Mouse (Mus musculus): ENCODE results near the gene Olfr98. TPM values are rescaled to one million over a fixed set of nuclear protein-coding genes. Genes with fewer than 3 reads are reported as not detected.
"Not testable (repeated sequence)": the region's sequence is repeated elsewhere in the genome, so short reads cannot be mapped to it uniquely, and the experiment has no call there.

Olfr98 gene
- polyA plus RNA-seq, 1 experiment: not detected

DNA sequence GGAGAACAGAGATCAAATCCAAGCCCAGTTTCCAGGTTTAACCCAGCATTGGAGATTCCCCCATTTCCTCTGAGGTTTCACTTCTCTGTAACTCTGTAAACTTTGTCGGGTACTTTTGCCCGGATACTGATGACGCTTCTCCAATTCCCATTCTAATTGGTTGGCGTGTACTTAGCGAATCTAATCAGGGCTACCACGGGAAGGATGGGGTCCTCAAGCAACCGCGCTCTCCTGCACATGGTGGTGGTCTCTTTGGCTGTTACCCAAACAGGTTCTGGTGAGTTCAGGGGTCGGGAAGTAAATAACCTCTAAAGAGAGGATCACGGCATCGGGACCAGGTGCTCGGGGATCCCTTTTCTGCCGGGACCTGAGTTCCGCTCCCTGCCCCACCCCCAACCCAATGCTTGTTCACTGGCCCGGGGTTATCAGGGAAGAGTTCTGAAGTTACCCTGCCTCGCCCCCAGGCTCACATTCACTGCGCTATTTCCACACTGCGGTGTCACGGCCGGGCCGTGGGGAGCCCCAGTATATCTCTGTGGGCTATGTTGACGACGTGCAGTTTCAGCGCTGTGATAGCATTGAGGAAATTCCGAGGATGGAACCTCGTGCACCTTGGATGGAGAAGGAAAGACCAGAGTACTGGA, 6.6 kb upstream of the Olfr98 start, which contains the start of gene H2-M3:
Gene H2-M3 (plus strand): TSS at position 163 of the 644 bp plus-strand sequence.
- Histone ChIP-seq H3K4me3 (replicated peaks) (peak within 1 kb of the TSS; percentile 60), H3K4me1 (ENCODE audit: control insufficient read depth) (peaks cover 12% of the 10 kb centered on the region), H3K9me3 (ENCODE audit: control insufficient read depth, low read length) (no peaks in the 10 kb centered on the region), H3K27me3 (ENCODE audit: control insufficient read depth) (no peaks in the 10 kb centered on the region), H3K36me3 (ENCODE audit: control insufficient read depth) (no peaks in the 10 kb centered on the region)
- TF ChIP-seq TAL1 (IDR thresholded peaks at IDR 0.05; ENCODE audit: low read length): no peak

- H3K4me3 ChIP-seq (replicated peaks): no peak overlapping the region
- no peaks in the 10 kb centered on the region for H3K9me3 ChIP-seq (ENCODE audit: control insufficient read depth, low read length)
- H3K27me3 ChIP-seq (ENCODE audit: control insufficient read depth): no peaks in the 10 kb centered on the region
- TF ChIP-seq TAL1 (IDR thresholded peaks at IDR 0.05; ENCODE audit: low read length): no peak
- TF ChIP-seq GATA1 (IDR thresholded peaks at IDR 0.05; ENCODE audit: low read length): no peak
- H3K36me3 ChIP-seq (ENCODE audit: control insufficient read depth): no peaks in the 10 kb centered on the region
- no peaks in the 10 kb centered on the region for H3K4me1 ChIP-seq (ENCODE audit: control insufficient read depth)
Observed at GRCm38 (mm10) chr17:37250544-37250943, 13.0 kb downstream of the Olfr98 start.

DNA sequence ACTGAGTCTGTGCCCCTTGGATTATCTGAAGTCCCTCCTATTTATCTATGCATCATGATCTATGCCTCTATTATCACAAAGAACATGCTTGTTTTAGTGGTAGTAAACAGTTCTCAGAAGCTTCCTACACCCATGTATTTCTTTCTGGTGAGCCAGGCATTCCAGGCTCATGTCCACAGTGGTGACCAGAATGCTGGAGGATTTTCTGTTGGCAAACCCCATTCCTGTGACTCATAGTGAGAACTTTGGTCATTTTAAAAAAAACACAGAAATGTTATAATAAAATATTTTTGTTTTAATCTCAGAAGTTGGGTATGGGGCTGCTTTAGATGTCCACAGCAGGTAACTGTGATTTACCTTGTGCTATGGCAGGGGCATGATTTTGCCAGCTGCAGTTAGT, 14.1 kb downstream of the Olfr98 start:
- H3K27me3 ChIP-seq (ENCODE audit: control insufficient read depth): no peaks in the 10 kb centered on the region
- no peaks in the 10 kb centered on the region for H3K36me3 ChIP-seq (ENCODE audit: control insufficient read depth)
- H3K4me1 ChIP-seq (ENCODE audit: control insufficient read depth): no peaks in the 10 kb centered on the region
- no peak for TF ChIP-seq GATA1 (IDR thresholded peaks at IDR 0.05; ENCODE audit: low read length)
- no peak for TF ChIP-seq TAL1 (IDR thresholded peaks at IDR 0.05; ENCODE audit: low read length)
- no peak overlapping the region for H3K4me3 ChIP-seq (replicated peaks)
- no peaks in the 10 kb centered on the region for H3K9me3 ChIP-seq (ENCODE audit: control insufficient read depth, low read length)

DNA sequence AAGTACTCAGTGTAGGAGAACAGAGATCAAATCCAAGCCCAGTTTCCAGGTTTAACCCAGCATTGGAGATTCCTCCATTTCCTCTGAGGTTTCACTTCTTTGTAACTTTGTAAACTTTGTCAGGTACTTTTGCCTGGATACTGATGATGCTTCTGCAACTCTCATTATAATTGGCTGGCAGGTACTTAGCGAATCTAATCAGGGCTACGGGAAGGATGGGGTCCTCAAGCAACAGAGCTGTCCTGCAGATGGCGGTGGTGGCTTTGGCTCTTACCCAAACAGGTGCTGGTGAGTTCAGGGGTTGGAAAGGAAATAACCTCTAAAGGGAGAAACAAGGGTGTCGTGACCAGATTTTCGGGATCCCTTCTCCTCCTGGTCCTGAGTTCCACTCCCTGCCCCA, 16.8 kb downstream of the Olfr98 start:
- Histone ChIP-seq H3K9me3 (ENCODE audit: control insufficient read depth, low read length) (no peaks in the 10 kb centered on the region), H3K36me3 (ENCODE audit: control insufficient read depth) (no peaks in the 10 kb centered on the region), H3K4me3 (replicated peaks) (no peak overlapping the region), H3K27me3 (ENCODE audit: control insufficient read depth) (no peaks in the 10 kb centered on the region), H3K4me1 (ENCODE audit: control insufficient read depth) (no peaks in the 10 kb centered on the region)
- TF ChIP-seq GATA1 (IDR thresholded peaks at IDR 0.05; ENCODE audit: low read length): no peak
- no peak for TF ChIP-seq TAL1 (IDR thresholded peaks at IDR 0.05; ENCODE audit: low read length)

- peaks cover 11% of the 10 kb centered on the region for H3K9me3 ChIP-seq (ENCODE audit: control insufficient read depth, low read length)
- no peaks in the 10 kb centered on the region for H3K36me3 ChIP-seq (ENCODE audit: control insufficient read depth)
- no peaks in the 10 kb centered on the region for H3K4me1 ChIP-seq (ENCODE audit: control insufficient read depth)
- H3K4me3 ChIP-seq (replicated peaks): no peak overlapping the region
- H3K27me3 ChIP-seq (ENCODE audit: control insufficient read depth): no peaks in the 10 kb centered on the region
- no peak for TF ChIP-seq TAL1 (IDR thresholded peaks at IDR 0.05; ENCODE audit: low read length)
- no peak for TF ChIP-seq GATA1 (IDR thresholded peaks at IDR 0.05; ENCODE audit: low read length)
Observed at GRCm38 (mm10) chr17:37242198-37242597, 21.4 kb downstream of the Olfr98 start.

DNA sequence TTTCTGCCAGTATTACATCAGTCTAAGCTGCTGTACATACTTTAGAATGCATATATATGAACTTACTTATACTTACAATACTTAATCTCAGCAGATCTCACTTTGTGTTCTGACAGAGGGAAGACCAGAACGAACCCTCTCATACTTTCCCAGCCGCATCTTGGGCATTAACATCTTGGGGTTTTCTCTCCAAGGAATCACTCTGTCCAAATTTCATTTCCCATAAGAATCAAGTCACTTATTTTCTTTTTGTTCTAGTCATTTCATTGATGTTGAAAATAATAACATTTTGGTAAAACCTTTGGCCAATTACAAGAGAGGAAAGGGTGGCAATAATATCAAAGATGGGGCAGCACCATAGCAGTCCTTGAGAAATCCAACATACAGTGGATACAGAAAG, 26.3 kb downstream of the Olfr98 start, which contains the start of gene Olfr97:
Gene Olfr97 (minus strand): TSS at position 101 of the 400 bp plus-strand sequence.
- peaks cover 11% of the 10 kb centered on the region for H3K9me3 ChIP-seq (ENCODE audit: control insufficient read depth, low read length)
- H3K36me3 ChIP-seq (ENCODE audit: control insufficient read depth); H3K4me1 ChIP-seq (ENCODE audit: control insufficient read depth); H3K4me3 ChIP-seq (replicated peaks); H3K27me3 ChIP-seq (ENCODE audit: control insufficient read depth): not testable (repeated sequence)

DNA sequence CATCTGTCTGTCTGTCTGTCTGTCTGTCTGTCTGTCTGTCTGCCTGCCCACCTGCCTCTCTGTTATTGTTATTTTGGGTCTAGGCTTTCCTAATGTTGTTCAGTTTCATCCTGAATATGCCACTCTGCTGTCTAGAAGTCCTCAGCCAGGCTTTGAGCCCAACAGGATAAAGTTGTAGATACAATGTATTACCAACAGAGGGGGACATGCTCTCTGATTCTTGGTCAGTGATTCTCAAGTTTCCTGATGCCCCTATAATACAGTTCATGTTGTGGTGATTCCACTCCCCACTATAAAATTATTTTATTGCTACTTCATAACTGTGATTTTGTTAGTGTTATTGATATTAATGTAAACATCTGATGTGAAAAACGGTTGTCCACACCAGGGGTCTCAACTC, 41.7 kb downstream of the Olfr98 start:
- Histone ChIP-seq H3K27me3 (ENCODE audit: control insufficient read depth) (no peaks in the 10 kb centered on the region), H3K4me1 (ENCODE audit: control insufficient read depth) (no peaks in the 10 kb centered on the region), H3K9me3 (ENCODE audit: control insufficient read depth, low read length) (no peaks in the 10 kb centered on the region), H3K4me3 (replicated peaks) (no peak overlapping the region), H3K36me3 (ENCODE audit: control insufficient read depth) (no peaks in the 10 kb centered on the region)
- TF ChIP-seq GATA1 (IDR thresholded peaks at IDR 0.05; ENCODE audit: low read length) (no peak), TAL1 (IDR thresholded peaks at IDR 0.05; ENCODE audit: low read length) (no peak)

DNA sequence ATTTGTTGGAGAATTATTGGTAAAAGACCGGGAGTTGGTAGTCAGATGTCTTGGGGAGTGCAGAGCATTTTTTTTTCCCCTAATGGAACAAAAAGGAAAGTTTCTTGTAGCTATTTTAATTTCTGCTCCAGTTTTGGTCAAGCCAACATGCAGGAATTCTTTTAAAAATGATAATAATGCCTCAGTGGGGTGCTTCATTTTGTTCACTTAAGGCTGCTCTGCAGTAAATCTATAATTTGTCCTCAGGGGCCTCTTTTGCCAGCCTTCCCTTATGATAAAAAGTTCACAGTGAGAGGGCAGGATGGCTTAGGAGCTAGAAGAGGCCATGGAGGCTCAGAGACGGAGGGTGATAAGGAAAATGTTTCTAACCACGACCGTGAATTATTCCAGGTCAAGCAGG, 43.7 kb downstream of the Olfr98 start, which contains the start of gene Olfr96:
Gene Olfr96 (plus strand): TSS at position 301 of the 400 bp plus-strand sequence.
- Histone ChIP-seq H3K4me1 (ENCODE audit: control insufficient read depth) (no peaks in the 10 kb centered on the region), H3K36me3 (ENCODE audit: control insufficient read depth) (no peaks in the 10 kb centered on the region), H3K27me3 (ENCODE audit: control insufficient read depth) (no peaks in the 10 kb centered on the region), H3K9me3 (ENCODE audit: control insufficient read depth, low read length) (no peaks in the 10 kb centered on the region; the same call in 1 of the 2 replicates), H3K4me3 (replicated peaks) (no peak within 1 kb of the TSS)
- TF ChIP-seq TAL1 (IDR thresholded peaks at IDR 0.05; ENCODE audit: low read length) (no peak), GATA1 (IDR thresholded peaks at IDR 0.05; ENCODE audit: low read length) (no peak)

GRCm38 (mm10) chr17:37218486-37218885, 45.1 kb downstream of the Olfr98 start:
- H3K27me3 ChIP-seq (ENCODE audit: control insufficient read depth): no peaks in the 10 kb centered on the region
- no peak overlapping the region for H3K4me3 ChIP-seq (replicated peaks)
- no peaks in the 10 kb centered on the region for H3K4me1 ChIP-seq (ENCODE audit: control insufficient read depth)
- no peaks in the 10 kb centered on the region; the same call in 1 of the 2 replicates for H3K9me3 ChIP-seq (ENCODE audit: control insufficient read depth, low read length)
- no peak for TF ChIP-seq GATA1 (IDR thresholded peaks at IDR 0.05; ENCODE audit: low read length)
- no peak for TF ChIP-seq TAL1 (IDR thresholded peaks at IDR 0.05; ENCODE audit: low read length)
- H3K36me3 ChIP-seq (ENCODE audit: control insufficient read depth): no peaks in the 10 kb centered on the region

GRCm38 (mm10) chr17:37213018-37213417, 50.5 kb downstream of the Olfr98 start, which contains the start of gene Olfr95:
Gene Olfr95, minus strand, starts transcription at chr17:37213118.
- peaks cover 14% of the 10 kb centered on the region for H3K27me3 ChIP-seq (ENCODE audit: control insufficient read depth)
- no peak within 1 kb of the TSS for H3K4me3 ChIP-seq (replicated peaks)
- no peaks in the 10 kb centered on the region; the same call in 1 of the 2 replicates for H3K9me3 ChIP-seq (ENCODE audit: control insufficient read depth, low read length)
- H3K36me3 ChIP-seq (ENCODE audit: control insufficient read depth): no peaks in the 10 kb centered on the region
- TF ChIP-seq GATA1 (IDR thresholded peaks at IDR 0.05; ENCODE audit: low read length) (no peak), TAL1 (IDR thresholded peaks at IDR 0.05; ENCODE audit: low read length) (no peak)
- no peaks in the 10 kb centered on the region for H3K4me1 ChIP-seq (ENCODE audit: control insufficient read depth)

Other genes starting within 250 kb of the Olfr98 start
- gene Mog, start 240.4 kb downstream of the Olfr98 start, polyA plus RNA-seq (2012): not detected in 2 replicates
- 0.08 TPM in 1 of 2 replicates, not detected in the other for gene Gabbr1, start 217.8 kb downstream of the Olfr98 start, polyA plus RNA-seq (2012)
- not detected in 2 replicates for gene Olfr90, start 175.2 kb downstream of the Olfr98 start, polyA plus RNA-seq (2012)
- 0.04 TPM in 1 of 2 replicates, not detected in the other for gene Olfr91, start 165.5 kb downstream of the Olfr98 start, polyA plus RNA-seq (2012)
- gene Olfr92, start 143.7 kb downstream of the Olfr98 start, polyA plus RNA-seq (2012): not detected in 2 replicates
- gene Olfr93, start 102.3 kb downstream of the Olfr98 start, polyA plus RNA-seq (2012): not detected in 2 replicates
- not detected in 2 replicates for gene Ubd, start 69.9 kb downstream of the Olfr98 start, polyA plus RNA-seq (2012)
- gene Olfr94, start 62.8 kb downstream of the Olfr98 start, polyA plus RNA-seq (2012): not detected in 2 replicates
- gene Olfr95, start 50.6 kb downstream of the Olfr98 start, polyA plus RNA-seq (2012): not detected in 2 replicates
- not detected in 2 replicates for gene Olfr96, start 43.6 kb downstream of the Olfr98 start, polyA plus RNA-seq (2012)
- not detected in 2 replicates for gene Olfr97, start 26.4 kb downstream of the Olfr98 start, polyA plus RNA-seq (2012)
- gene H2-M3, start 6.5 kb upstream of the Olfr98 start, polyA plus RNA-seq (2012): not detected in 2 replicates
- not detected in 2 replicates for gene Olfr99, start 19.7 kb upstream of the Olfr98 start, polyA plus RNA-seq (2012)
- gene Olfr101, start 40.6 kb upstream of the Olfr98 start, polyA plus RNA-seq (2012): 0.02 TPM in 1 of 2 replicates, not detected in the other
- not detected in 2 replicates for gene Olfr102, start 53.3 kb upstream of the Olfr98 start, polyA plus RNA-seq (2012)
- not detected in 2 replicates for gene Olfr103, start 75.9 kb upstream of the Olfr98 start, polyA plus RNA-seq (2012)
- gene Olfr104-ps, start 95.8 kb upstream of the Olfr98 start, polyA plus RNA-seq (2012): not detected in 2 replicates
- gene Olfr105-ps, start 115.3 kb upstream of the Olfr98 start, polyA plus RNA-seq (2012): not detected in 2 replicates
- not detected in 2 replicates for gene Olfr106-ps, start 126.6 kb upstream of the Olfr98 start, polyA plus RNA-seq (2012)
- not detected in 2 replicates for gene Olfr107, start 135.5 kb upstream of the Olfr98 start, polyA plus RNA-seq (2012)
- gene Olfr108, start 181.7 kb upstream of the Olfr98 start, polyA plus RNA-seq (2012): not detected in 2 replicates
- not detected in 2 replicates for gene Olfr109, start 195.2 kb upstream of the Olfr98 start, polyA plus RNA-seq (2012)
- not detected in 2 replicates for gene H2-M2, start 219.8 kb upstream of the Olfr98 start, polyA plus RNA-seq (2012)
- 0.02 TPM in 1 of 2 replicates, not detected in the other for gene Olfr110, start 228.7 kb upstream of the Olfr98 start, polyA plus RNA-seq (2012)
- not detected in 2 replicates for gene Olfr111, start 244.3 kb upstream of the Olfr98 start, polyA plus RNA-seq (2012)